Mouse (Mus musculus): Measurements from ENCODE around the gene Ccdc8.
"Not testable (repeated sequence)": the region's sequence is repeated elsewhere in the genome, so short reads cannot be mapped to it uniquely, and the experiment has no call there.

GRCm38 (mm10) chr7:16953776-16954175, 38.7 kb upstream of the Ccdc8 start:
- TF ChIP-seq CTCF (IDR thresholded peaks at IDR 0.05; ENCODE audit: borderline replicate concordance, insufficient read depth, low read depth, low read length); POLR2A (IDR thresholded peaks at IDR 0.05; ENCODE audit: borderline replicate concordance, insufficient read depth, low read length): not testable (repeated sequence)
